Mouse (Mus musculus): ENCODE measurements around the gene Lrp6. TPM values are rescaled to one million over a fixed set of nuclear protein-coding genes. Genes with fewer than 3 reads are reported as not detected.

Gene Lrp6
- total and polyA plus RNA-seq, 3 experiments, result 18.5 to 75.2 (median 74.3) TPM

- no peaks in the 10 kb centered on the region for H3K36me3 ChIP-seq (replicated peaks)
- DNase-seq (ENCODE audit: low spot score) (no peak), ATAC-seq (ENCODE audit: extremely low read depth, insufficient number of reproducible peaks, low FRiP score, poor library complexity, severe bottlenecking) (no peak)
- no peak overlapping the region for H3K4me3 ChIP-seq (ENCODE audit: low read depth, low read length)
- H3K4me1 ChIP-seq (ENCODE audit: insufficient read depth, low read depth, low read length), result peaks cover 2% of the 10 kb centered on the region
- H3K27me3 ChIP-seq (ENCODE audit: insufficient read depth, low read length), result peaks cover 47% of the 10 kb centered on the region
- TF ChIP-seq TAL1 (conservative IDR thresholded peaks at IDR 0.05; ENCODE audit: low read depth, low read length), result no peak
- no peak for TF ChIP-seq GATA1 (IDR thresholded peaks at IDR 0.05; ENCODE audit: borderline replicate concordance, low read length)
- TF ChIP-seq POLR2AphosphoS5 (IDR thresholded peaks at IDR 0.05; ENCODE audit: insufficient replicate concordance, low read depth, low read length), result no peak
- TF ChIP-seq CTCF (IDR thresholded peaks at IDR 0.05; ENCODE audit: low read depth, low read length), result no peak
- TF ChIP-seq GATA2 (IDR thresholded peaks at IDR 0.05; ENCODE audit: borderline replicate concordance, low read depth, low read length), result no peak
- no peaks in the 10 kb centered on the region for H3K9me3 ChIP-seq (replicated peaks)
These were observed 31.0 kb upstream of the Lrp6 start for GRCm38 (mm10) chr6:134597651-134598229.

DNA sequence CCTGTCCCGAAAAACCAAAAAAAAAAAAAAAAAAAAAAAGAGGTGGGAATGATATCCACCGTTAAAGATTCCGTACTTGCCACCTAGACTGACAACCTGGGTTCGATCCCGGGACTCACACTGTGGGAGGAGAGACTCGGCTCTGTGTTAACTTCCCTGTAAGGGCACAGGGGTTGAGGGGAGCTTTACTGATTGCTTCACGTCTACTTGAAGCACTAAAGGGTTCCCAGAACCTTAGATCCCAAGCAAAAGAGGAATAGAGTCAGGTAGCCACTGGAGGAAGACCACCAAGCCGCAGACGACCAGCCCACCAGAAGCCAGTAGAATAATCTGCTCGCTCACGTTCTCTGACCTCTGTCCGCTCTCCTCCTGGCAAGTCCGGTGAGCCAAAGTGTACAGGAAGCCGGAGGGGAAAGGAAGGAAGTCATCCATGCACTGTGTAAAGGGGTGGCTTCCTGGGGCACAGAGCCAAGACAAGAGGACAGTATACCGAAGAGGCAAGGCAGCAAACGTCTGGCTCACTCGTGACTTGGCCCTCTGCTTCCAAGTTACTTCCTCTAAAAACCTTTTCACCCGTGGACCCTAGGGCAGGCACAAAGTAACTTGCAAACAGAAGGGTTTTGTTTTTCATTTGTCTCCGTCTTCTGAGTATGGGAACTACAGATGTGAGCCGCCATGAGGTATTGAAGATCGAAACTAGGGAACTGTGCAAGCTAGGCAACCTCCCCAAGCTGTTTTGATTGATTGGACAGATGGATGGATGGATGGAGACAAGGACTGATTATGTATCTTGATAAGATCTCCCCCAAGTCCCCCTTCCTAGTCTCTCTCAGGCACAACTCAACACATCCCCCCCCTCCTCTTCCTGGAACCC, 28.0 kb upstream of the Lrp6 start:
- Histone ChIP-seq H3K4me3 (ENCODE audit: low read depth, low read length) (no peak overlapping the region), H3K9me3 (replicated peaks) (no peaks in the 10 kb centered on the region), H3K4me1 (ENCODE audit: insufficient read depth, low read depth, low read length) (peaks cover 8% of the 10 kb centered on the region), H3K36me3 (replicated peaks) (no peaks in the 10 kb centered on the region), H3K27me3 (ENCODE audit: insufficient read depth, low read length) (peaks cover 48% of the 10 kb centered on the region)
- TF ChIP-seq TAL1 (conservative IDR thresholded peaks at IDR 0.05; ENCODE audit: low read depth, low read length) (no peak), GATA2 (IDR thresholded peaks at IDR 0.05; ENCODE audit: borderline replicate concordance, low read depth, low read length) (no peak), GATA1 (IDR thresholded peaks at IDR 0.05; ENCODE audit: borderline replicate concordance, low read length) (no peak), CTCF (IDR thresholded peaks at IDR 0.05; ENCODE audit: low read depth, low read length) (no peak), POLR2AphosphoS5 (IDR thresholded peaks at IDR 0.05; ENCODE audit: insufficient replicate concordance, low read depth, low read length) (no peak)
- DNase-seq (ENCODE audit: low spot score) (no peak), ATAC-seq (ENCODE audit: extremely low read depth, insufficient number of reproducible peaks, low FRiP score, poor library complexity, severe bottlenecking) (no peak)

- H3K4me1 ChIP-seq (ENCODE audit: insufficient read depth, low read depth, low read length), result peaks cover 8% of the 10 kb centered on the region
- no peak for DNase-seq (ENCODE audit: low spot score)
- TF ChIP-seq GATA1 (IDR thresholded peaks at IDR 0.05; ENCODE audit: borderline replicate concordance, low read length) (no peak), CTCF (IDR thresholded peaks at IDR 0.05; ENCODE audit: low read depth, low read length) (no peak)
- no peaks in the 10 kb centered on the region for H3K9me3 ChIP-seq (replicated peaks)
- no peak overlapping the region for H3K4me3 ChIP-seq (ENCODE audit: low read depth, low read length)
- H3K36me3 ChIP-seq (replicated peaks), result no peaks in the 10 kb centered on the region
- H3K27me3 ChIP-seq (ENCODE audit: insufficient read depth, low read length), result peaks cover 57% of the 10 kb centered on the region
- no peak for ATAC-seq (ENCODE audit: extremely low read depth, insufficient number of reproducible peaks, low FRiP score, poor library complexity, severe bottlenecking)
These were observed 24.8 kb upstream of the Lrp6 start for GRCm38 (mm10) chr6:134591614-134592013.

GRCm38 (mm10) chr6:134586241-134586640, 19.5 kb upstream of the Lrp6 start:
- TF ChIP-seq POLR2AphosphoS5 (IDR thresholded peaks at IDR 0.05; ENCODE audit: insufficient replicate concordance, low read depth, low read length), result no peak
- no peak for TF ChIP-seq TAL1 (conservative IDR thresholded peaks at IDR 0.05; ENCODE audit: low read depth, low read length)
- no peak for TF ChIP-seq GATA1 (IDR thresholded peaks at IDR 0.05; ENCODE audit: borderline replicate concordance, low read length)
- no peak for TF ChIP-seq GATA2 (IDR thresholded peaks at IDR 0.05; ENCODE audit: borderline replicate concordance, low read depth, low read length)
- no peak for TF ChIP-seq CTCF (IDR thresholded peaks at IDR 0.05; ENCODE audit: low read depth, low read length)
- Histone ChIP-seq H3K4me3 (ENCODE audit: low read depth, low read length) (no peak overlapping the region), H3K36me3 (replicated peaks) (no peaks in the 10 kb centered on the region), H3K27me3 (ENCODE audit: insufficient read depth, low read length) (peaks cover 57% of the 10 kb centered on the region), H3K9me3 (replicated peaks) (no peaks in the 10 kb centered on the region), H3K4me1 (ENCODE audit: insufficient read depth, low read depth, low read length) (no peaks in the 10 kb centered on the region)
- DNase-seq (ENCODE audit: low spot score), result no peak
- ATAC-seq (ENCODE audit: extremely low read depth, insufficient number of reproducible peaks, low FRiP score, poor library complexity, severe bottlenecking), result no peak

DNA sequence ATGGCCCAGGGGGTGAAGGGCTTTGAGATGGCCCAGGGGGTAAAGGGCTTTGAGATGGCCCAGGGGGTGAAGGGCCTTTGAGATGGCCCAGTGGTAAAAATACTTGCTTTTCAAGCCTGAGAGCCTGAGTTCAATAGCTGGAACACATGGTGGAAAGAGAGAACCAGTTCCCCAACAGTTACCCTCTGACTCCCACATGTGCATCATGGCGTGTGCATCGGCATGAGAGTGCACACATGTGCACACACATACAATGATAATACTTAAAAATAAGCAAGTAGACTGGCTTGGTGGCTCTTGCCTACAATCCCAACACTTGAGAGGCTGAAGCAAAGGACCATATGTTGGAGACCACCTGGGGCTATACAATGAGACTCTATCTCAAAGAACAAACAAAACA, 17.9 kb upstream of the Lrp6 start:
- H3K27me3 ChIP-seq (ENCODE audit: insufficient read depth, low read length), result peaks cover 56% of the 10 kb centered on the region
- no peak overlapping the region for H3K4me3 ChIP-seq (ENCODE audit: low read depth, low read length)
- TF ChIP-seq GATA1 (IDR thresholded peaks at IDR 0.05; ENCODE audit: borderline replicate concordance, low read length), result no peak
- TF ChIP-seq TAL1 (conservative IDR thresholded peaks at IDR 0.05; ENCODE audit: low read depth, low read length), result no peak
- TF ChIP-seq POLR2AphosphoS5 (IDR thresholded peaks at IDR 0.05; ENCODE audit: insufficient replicate concordance, low read depth, low read length), result no peak
- no peak for TF ChIP-seq CTCF (IDR thresholded peaks at IDR 0.05; ENCODE audit: low read depth, low read length)
- no peak for TF ChIP-seq GATA2 (IDR thresholded peaks at IDR 0.05; ENCODE audit: borderline replicate concordance, low read depth, low read length)
- ATAC-seq (ENCODE audit: extremely low read depth, insufficient number of reproducible peaks, low FRiP score, poor library complexity, severe bottlenecking), result no peak
- no peaks in the 10 kb centered on the region for H3K4me1 ChIP-seq (ENCODE audit: insufficient read depth, low read depth, low read length)
- H3K36me3 ChIP-seq (replicated peaks), result no peaks in the 10 kb centered on the region
- no peak for DNase-seq (ENCODE audit: low spot score)
- H3K9me3 ChIP-seq (replicated peaks), result no peaks in the 10 kb centered on the region

DNA sequence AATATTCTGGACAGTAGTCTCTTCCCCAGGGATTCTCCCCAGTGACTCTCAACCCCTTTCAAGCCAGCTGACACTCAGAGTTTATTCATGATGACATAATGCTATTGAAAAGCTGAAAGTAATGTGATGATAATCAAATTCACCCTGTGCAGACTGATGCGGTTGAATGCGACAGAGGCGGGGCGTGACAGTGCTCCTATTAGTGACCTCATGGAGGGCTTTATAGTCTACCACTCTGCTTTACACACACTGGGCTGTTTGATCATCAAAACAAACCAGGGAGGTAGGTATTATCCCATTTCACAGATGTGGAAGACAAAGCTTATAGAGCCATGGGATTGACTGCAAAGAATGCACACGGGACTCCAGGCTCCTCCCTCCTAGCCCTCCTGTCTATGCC, 15.3 kb upstream of the Lrp6 start:
- no peaks in the 10 kb centered on the region for H3K36me3 ChIP-seq (replicated peaks)
- no peak for ATAC-seq (ENCODE audit: extremely low read depth, insufficient number of reproducible peaks, low FRiP score, poor library complexity, severe bottlenecking)
- H3K4me1 ChIP-seq (ENCODE audit: insufficient read depth, low read depth, low read length), result peaks cover 5% of the 10 kb centered on the region; the same call in 1 of the 2 replicates
- H3K4me3 ChIP-seq (ENCODE audit: low read depth, low read length), result no peak overlapping the region
- H3K9me3 ChIP-seq (replicated peaks), result no peaks in the 10 kb centered on the region
- no peak for DNase-seq (ENCODE audit: low spot score)
- TF ChIP-seq CTCF (IDR thresholded peaks at IDR 0.05; ENCODE audit: low read depth, low read length), result no peak
- TF ChIP-seq TAL1 (conservative IDR thresholded peaks at IDR 0.05; ENCODE audit: low read depth, low read length), result no peak
- no peak for TF ChIP-seq GATA1 (IDR thresholded peaks at IDR 0.05; ENCODE audit: borderline replicate concordance, low read length)
- no peak for TF ChIP-seq GATA2 (IDR thresholded peaks at IDR 0.05; ENCODE audit: borderline replicate concordance, low read depth, low read length)
- no peak for TF ChIP-seq POLR2AphosphoS5 (IDR thresholded peaks at IDR 0.05; ENCODE audit: insufficient replicate concordance, low read depth, low read length)
- peaks cover 45% of the 10 kb centered on the region for H3K27me3 ChIP-seq (ENCODE audit: insufficient read depth, low read length)
